Mouse (Mus musculus): ENCODE data around the gene Fxn. TPM values are rescaled to one million over a fixed set of nuclear protein-coding genes. Genes with fewer than 3 reads are reported as not detected.

Gene Fxn
- total RNA-seq, 2 experiments from 2014 or later: 13.0 to 30.0 TPM

DNA sequence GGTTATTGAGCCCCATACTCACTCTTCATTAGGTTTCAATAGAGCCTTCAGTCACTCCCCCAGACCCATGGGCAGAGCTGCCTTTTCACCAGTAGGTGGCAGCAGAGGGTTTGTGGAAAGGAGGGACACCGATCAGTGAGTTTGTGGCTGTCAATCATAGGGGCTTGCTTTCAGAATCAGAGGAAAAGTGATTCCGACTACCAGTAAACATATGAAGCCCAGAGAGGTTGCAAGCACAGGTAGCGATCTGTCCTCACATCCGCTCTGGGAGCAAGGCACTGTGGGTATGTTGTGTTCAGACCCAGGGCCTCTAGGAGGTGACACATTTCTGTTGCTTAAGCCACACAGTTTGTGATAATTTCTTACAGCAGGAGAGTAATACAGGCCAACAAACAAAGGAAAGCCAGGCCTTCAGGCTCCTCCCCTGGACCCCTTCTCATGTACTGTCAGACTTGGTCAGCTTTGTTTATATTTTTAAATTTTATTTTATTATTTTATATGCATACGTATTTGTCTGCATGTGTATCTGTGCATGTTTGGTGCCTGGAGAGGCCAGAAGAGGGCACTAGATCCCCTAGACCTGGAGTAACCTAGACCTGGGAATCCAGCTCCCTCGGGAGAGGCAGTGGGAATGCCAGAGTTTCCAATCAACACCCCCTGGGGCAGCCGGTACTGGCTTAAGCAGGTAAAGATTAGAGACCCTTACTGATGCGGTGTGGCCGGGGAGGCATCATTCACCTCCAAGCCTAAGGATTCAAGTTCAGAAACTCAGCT, 20.8 kb upstream of the Fxn start:
- ATAC-seq (replicated peaks; ENCODE audit: poor library complexity): peak; percentile 99

DNA sequence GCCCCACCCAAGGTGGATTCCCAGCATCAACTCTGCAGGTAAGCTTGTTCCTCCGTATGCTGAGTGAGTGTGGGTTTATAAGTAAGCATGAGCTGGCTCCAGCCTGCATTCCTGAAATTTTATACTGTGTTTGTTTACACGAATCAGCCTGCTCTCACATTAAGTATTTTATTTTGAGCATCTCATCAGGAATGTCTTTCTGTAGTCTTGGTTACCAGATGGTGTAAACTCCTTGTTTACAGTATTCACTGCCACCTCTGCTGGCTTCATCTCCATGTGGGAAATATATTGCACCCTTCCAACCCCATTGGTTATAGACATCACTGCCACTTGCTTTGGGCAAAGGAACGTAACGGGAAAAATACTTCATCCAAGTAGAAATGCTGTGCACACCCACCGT, 13.1 kb upstream of the Fxn start:
- no peak for ATAC-seq (replicated peaks; ENCODE audit: poor library complexity)

DNA sequence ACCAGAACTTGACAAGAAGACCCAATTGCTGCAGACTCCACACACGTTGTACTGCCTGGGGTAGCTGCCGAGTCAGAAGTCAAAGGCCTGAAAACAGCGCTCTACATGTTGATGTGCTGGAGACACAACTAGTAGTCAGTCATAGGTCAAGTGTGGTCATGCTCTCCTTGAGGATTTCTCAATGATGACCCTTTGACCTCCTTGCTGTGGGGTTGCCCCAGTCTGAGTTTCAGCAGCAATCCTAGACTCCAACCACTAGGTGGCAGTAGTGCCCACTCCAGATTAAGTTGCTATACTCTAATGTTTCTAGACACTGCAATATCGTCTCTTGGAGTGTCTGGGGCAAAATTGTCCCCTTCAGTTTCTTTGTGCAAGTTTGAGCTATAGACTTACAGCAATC, 3.8 kb upstream of the Fxn start:
- ATAC-seq (replicated peaks; ENCODE audit: poor library complexity): peak; percentile 38

DNA sequence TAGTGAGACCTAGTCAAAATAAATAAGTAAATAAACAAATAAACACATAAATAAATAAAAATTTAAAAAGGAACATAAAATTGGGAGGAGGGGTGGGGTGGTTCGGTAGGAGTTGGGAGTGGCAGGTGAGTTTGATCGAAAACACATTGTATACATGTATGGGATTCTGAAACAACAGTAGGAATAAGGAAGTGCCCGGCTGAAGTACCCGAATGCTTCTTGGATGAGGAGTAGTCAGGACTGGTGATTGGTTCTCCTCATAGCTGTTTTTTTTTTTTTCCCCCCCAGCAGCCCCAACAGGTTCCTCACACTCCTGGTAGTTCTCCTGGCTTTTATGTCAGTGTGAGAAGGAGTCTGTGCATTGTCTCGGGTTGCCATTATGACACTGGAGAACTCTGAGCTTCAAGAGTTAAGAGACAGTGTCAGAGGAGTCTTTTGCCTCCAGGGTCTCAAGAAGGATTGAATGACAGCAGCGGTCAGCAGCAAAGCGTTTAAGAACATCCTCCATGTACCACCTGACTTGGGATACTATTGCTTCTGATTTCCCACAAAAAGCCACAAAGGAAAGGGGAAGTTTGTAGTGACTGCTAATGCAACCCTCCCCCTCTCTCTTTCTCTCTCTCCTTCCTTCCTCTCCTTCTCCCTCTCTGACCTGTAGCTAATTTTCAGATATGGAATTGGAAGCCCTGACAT, 1.0 kb upstream of the Fxn start:
- ATAC-seq (replicated peaks; ENCODE audit: poor library complexity): 0 out of 2 replicates have a peak, but pooled peaks have one; percentile 10

DNA sequence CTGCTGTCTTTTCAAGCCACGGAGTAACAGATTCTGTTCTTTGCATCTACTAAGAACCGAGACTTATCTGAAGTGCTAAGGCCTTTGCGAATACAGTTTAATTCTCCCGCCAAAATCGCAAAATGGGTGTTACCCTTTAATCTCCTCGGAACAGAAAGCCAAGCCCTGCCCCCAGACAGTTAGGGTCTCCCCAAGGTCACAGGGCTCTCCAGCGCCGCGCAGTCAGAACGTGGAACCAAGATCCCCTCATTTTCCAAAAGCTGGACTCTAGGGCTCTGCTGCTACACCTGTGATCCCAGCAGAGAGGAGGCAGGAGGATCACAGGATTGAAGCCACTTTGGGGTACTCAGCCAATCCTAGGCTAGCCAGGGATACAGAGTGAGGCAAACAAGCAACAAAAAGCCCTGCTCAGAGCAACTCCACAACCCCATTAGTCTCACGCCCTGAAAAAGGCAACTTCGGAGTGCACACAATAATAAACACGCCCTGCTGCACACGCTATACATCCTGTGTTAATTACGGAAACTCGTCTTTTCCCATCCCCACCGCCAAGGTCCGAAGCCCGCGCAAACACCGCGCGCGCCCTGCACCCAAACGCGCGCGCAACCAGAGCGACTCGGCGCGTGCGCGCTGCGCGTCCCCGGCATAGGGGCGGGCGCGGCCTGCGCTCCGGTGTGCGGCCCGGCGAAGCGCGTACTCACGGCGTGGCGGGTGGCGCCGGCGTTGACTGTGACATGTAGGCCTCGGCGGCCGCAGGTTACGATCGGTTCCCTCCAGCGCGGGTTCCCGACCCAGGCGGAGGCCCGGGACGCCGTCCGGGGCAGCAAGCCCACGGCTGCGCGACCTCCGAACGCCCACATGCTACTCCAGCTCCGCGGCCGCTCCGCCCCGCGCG, 452 bp downstream of the Fxn start:
- ATAC-seq (replicated peaks; ENCODE audit: poor library complexity): peak; percentile 61

DNA sequence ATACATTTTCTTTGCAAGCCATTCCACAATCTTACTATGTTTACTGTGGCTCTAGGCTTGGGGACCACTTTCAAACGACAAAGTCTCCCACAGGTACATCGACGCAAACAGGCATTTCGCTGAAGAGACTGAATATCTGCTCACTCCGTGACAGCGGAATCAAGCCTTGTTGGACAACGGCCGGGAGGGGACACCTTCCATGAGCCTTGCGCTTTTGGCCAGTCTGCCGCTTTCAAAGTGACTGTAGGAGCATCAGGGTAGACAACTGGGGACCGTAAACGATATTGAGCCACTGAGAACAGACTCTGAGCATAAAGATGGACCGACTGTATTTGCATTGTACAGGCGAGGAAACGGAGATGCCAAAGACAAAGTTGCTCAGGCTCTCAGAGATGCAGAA, 1.5 kb downstream of the Fxn start:
- ATAC-seq (replicated peaks; ENCODE audit: poor library complexity): no peak

DNA sequence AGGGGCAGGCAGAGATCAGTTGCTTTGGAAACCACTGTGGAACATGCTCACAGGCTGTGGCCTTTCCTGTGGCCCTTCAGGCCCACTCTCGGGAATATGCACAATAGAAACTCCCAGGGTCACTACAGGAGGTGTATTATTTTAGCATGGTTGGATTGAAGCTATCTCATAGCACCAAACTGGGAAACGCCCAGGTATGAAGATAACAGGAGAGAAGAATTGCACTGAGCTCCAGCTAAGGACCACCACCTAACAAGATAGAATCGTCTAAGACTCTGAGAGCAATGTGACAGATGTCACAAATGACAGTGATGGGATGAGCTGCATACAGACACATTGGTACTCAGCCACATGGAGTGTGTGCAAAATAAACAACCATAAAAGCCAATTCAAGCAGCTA, 6.1 kb downstream of the Fxn start:
- ATAC-seq (replicated peaks; ENCODE audit: poor library complexity): peak; percentile 44; the same call in 1 of the 2 replicates

DNA sequence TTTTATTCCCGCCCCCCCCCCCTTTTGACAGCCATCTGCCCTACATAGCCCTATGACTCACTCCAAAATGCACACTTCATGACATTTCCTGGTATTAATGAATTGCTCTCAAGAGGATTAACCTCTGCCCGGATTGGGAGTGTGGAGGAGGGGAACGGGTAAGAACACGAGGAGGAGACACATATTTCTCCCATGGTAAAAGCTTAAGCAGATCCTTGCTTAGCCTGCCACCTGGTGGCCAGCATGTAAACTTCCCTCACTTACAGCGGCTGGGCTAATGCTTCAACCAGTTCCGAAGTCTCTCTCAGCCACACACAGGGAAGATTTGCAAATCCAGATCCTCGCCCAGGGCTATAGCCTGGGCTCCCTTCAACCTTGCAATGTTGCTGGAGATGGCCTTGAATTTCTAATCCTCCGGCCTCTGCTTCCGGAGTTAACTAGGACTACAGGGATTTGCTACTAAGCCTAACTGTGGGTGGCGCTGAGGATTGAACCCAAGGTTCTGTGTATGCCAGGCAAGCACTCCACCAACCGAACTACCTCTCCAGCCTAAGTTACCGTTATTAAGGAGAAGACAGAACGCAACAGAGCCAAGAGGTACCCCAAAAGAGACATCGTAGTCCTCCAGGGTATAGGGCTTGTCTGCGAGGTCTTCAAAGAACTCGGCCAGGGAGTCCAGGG, 8.5 kb downstream of the Fxn start:
- peak; percentile 97 for ATAC-seq (replicated peaks; ENCODE audit: poor library complexity)

DNA sequence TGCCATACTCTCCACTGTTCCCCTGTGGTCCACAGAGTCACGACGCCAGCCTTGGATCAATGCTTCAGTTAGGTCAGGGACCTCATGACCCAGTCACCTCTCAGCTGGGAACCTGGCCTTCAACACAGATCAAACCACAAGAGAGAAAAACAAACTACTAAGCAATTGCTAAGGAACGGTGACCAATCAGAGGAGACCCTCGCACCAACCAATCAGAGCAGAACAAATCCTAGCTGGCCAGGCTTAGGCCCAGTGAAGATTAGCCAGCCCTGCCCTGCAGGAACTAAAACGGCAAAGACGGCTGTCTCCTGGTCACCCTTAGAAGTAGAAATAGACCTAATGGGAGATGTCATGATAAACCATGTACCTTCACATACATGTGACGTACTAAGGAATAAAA, 9.1 kb downstream of the Fxn start:
- ATAC-seq (replicated peaks; ENCODE audit: poor library complexity): no peak

DNA sequence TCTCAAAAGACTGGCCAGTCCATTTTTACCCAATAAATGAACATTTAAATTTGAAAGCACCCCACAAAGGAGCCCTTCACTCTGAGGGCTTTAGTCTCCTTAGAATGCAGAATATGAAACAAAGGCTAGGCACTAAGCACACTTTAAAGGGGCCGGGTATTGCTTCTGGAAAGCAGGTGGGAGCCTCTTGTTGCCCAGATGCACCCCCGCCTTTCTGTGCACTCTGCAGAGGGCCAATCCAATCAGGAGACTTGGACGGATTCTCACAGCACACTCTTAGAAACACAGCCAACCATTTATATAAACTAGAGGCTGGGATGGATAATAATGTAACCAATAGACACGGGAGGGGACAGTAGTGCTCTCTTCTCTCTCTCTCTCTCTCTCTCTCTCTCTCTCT, 11.9 kb downstream of the Fxn start:
- ATAC-seq (replicated peaks; ENCODE audit: poor library complexity): no peak

DNA sequence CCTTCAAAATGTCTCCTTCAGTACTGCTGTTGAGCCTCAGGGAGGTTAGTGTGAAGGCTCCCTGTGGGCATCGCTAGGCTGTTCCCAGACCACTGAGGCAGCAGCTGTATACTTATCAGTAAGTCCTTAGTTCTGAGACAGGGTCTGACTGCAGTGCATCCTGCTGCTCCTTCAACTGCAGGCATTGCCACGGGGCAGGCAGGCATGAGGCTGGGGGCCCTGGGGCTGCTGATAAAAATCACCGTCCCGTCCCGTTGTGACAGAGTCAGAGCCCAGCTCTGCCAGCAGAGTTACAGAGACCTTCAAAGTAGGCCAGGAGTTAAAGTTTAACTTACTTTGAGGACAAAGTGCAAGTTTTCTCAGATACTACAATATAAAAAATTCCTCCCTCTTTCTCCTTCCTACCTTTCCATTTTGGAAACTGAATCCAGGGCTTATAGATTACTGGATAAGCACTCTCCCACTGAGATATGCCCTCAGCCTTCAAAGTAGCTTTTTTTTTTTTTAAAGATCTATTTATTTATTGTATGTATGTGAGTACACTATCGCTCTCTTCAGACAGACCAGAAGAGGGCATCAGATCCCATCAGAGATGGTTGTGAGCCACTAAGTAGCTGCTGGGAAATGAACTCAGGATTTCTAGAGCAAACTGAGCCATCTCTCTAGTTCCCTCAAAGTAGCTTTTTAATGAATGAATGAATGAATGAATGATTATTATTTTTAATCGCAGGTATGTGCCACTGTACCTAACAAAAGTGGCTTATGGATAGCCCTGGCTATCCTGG, 14.2 kb downstream of the Fxn start:
- ATAC-seq (replicated peaks; ENCODE audit: poor library complexity): no peak

DNA sequence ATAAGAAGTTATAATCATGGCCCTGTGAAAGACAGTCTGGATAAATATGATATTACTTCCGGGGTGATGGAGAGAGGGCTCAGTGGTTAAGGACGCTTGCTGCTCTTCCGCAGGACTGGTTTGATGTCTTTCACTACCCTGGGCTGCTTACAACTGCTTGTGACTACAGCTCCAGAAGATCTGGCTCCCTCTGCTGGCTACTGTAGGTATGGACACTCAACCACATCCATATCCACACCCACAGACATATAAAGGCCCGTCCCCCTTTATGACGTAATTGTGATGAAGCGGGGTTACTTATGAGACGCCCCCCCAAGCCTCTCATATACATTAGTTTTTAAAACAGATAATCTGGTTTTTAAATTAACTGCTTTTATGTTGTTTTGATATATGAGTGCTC, 15.4 kb downstream of the Fxn start:
- peak; percentile 99 for ATAC-seq (replicated peaks; ENCODE audit: poor library complexity)

DNA sequence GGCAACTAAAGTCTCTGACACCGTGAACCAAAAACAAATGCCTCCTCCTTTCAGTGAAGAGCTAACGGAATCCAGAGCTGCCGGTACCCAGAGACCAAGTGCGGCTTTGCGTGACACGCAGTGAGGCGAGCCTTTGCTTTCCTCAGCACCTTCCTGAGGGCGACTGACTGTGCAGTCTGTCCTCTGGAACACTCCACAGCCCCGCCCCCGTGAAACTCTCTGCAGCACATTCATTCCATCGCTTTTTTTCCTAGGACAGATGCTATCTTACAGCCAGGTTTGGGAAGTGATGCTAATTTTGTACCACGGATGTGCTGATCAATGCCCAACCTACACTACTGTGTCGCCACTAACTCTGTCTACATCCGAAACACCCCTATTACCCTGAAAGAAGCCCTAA, 17.7 kb downstream of the Fxn start:
- ATAC-seq (replicated peaks; ENCODE audit: poor library complexity): no peak

DNA sequence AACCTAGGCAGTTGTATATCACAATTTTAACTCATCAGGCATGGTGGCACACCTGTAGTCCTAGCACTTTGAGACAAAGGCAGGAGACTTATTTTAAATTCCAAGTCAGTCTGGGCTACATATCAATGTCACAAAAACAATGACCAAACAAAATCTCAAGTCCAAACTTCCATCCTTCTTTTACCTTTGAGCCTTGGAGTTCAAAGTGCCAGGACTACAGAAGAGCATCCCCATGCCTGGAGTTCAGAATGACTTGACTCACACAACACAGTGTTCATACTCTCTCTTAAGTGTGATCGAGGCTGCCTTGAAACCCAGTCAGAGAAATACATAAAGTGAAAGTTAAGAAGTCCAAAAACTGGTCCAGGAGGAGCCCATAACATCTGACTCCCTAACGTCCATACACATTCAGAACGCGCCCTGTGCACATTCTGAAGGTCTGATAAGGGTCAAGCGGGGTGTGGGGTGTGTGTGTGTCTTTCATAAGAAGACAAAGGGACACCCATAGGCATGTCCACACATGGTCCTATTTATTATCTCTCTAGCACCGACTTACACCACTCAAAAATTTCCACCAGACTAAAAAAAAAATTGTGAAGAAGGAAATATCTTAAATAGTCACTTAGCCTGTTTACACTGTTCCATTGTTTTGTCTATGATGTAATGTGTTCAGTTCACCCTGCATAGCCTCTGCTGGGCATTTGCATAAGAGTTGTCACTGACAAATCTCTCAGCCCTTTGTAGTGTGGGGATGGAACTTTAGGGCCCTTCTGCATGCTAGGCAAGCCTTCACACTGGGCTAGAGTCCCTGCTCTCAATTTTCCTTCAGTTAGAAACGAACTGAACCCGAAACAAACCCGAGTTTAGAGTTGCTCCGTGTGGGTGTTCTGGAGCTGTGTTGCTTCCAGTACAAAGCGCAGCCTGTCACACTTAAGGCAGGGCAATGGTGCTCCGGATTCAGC, 20.7 kb downstream of the Fxn start:
- no peak for ATAC-seq (replicated peaks; ENCODE audit: poor library complexity)

DNA sequence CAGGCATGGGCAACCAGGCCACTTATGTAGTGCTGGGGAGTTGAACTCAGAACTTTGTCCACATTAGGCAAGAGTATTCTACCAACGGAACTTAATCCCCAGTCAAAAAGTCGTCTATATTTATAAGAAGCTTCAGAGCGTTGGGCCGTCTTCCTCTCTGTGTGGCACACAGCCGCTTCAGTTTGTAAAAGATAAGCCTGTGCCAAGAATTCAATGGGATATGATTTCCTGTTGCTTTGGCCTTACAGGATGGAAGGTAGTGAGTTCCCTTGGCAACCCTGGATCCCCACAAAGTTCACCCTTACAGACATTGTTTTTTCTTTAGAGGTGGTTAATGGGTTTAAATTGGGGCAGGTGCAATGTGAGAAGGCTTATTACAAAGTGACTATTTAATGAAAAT, 22.0 kb downstream of the Fxn start:
- ATAC-seq (replicated peaks; ENCODE audit: poor library complexity): no peak

DNA sequence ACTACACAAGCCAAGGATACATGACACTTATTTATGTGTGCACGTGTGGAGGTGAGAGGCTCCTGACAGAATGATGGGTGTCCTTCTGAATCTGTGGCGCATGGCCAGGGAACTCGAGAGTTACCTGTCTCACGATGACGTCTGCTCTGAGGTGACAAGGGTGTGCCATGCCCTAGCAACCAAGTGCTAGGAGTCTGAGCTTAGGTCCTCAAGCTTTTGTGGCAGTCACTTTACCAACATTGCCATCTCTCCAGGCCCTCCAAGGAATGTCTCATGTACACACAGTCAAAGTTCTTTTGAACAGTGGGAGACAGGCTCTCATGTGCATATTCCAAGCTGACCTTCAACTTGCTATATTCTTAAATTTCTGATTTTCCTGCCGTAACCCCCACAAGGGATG, 22.4 kb downstream of the Fxn start:
- ATAC-seq (replicated peaks; ENCODE audit: poor library complexity): no peak

DNA sequence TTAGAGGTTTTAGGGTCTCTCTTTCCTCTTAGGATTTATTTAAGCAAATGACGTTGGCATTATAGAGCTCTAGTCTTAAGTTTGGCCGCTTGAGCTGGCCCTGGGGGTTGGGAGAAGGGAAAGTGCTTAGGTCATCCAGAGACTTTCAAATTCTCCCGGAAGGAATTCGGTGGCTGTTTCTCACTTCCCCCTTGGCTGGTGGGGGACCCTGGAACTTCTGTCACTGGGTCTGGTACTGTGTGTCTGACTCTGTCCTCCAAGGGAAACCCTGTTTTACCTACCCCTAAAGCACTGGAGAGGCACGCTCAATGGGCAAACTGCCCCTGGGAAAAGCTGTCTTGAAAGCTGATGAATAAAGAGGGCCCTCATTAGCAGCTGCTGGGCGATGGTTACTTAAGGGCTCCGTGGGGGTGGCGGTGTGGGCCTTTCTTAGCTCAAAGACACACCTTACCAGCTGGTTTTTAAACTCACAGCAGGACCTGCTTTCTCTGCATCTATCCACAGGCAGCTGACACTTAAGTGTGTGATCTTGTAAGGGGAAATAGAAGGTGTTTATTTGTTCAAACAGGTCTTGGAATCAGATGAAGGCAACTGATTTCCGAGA, 26.6 kb downstream of the Fxn start:
- no peak for ATAC-seq (replicated peaks; ENCODE audit: poor library complexity)

DNA sequence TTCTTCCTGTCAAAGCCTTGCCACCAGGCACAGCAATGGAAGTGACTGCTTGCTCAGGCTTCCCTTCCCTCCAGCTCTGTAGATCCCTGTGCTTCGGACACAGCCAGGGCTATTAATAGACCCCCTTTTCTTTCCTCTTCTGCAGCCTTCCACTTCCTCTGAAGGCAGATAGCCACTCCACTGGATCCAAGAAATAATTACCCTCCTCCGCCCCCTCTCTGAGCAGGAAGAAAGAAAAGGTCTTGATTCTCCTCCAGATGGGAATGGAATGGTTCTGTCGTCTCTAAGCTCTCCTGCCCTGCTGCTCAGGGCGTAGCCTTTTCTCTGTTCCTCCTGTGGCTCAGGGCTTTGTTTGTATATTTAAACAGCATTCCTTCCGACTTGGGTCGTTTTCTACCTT, 28.5 kb downstream of the Fxn start:
- ATAC-seq (replicated peaks; ENCODE audit: poor library complexity): no peak

DNA sequence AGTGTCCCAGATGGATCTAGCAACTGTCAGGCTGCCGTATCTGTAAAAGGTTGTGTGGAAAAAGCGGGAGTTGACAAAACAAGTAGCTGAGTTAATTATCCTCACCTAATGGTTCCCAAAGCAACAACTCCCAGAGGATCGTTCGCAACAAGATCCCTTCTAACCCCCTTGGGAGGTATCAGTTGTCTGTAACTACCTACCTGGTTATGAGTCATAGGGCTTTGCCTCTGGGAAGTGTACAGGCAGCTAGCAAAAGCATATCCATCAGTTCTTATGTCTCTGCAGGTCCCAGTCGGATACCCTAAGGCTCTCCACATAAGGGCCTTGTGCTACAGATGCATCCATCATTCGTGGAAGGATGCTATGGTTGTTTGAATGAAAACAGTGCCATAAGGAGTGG, 37.1 kb downstream of the Fxn start:
- ATAC-seq (replicated peaks; ENCODE audit: poor library complexity): no peak

All from megakaryocyte progenitor cell, adult 5-6 weeks (primary cell).